Mouse (Mus musculus) cerebellum, postnatal 14 days (tissue): ENCODE data around the gene Rin1.
A peak's percentile ranks its signal among the peaks of the same experiment; 100 is the strongest.

Experiments used
- DNase-seq, 2 experiments: peaks; one replicate each; pipeline ENCODE4 v3.0.0; 2021; ENCODE audit warnings: mixed read lengths in 2 of 2

Rin1 gene

DNA sequence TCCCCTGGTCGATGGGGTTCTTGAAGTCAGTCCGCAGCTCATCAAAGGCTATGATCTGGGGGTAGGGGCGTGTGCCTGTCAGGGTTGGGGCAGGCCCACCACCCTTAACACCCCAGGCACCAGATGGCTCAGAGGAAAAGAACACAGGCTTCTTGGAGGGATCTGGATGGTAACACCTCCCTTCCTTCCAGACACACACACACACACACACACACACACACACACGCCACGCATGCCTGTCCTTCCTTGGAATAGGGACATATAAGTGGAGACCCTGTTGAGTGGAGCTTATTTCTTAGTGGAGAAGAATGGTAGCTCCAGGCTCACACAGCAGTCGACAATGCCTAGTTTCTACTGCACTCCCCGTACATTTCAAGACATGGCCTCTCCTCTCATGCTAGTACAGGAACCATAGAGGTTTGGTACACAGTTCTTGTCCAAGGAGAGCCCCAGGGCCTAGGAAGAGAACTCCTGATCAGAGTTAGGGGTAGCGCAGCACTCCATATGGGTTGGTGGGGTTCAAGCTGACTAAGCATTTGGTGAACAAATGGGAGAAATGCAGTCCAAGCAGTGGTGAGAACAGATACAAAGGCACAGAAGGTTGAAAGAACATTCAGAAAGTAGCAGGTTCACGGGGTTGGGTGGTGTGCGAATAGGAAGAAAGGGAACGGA, 44.6 kb downstream of the Rin1 start:
- DNase-seq: peak in 1 of 2 experiments; percentile 54

DNA sequence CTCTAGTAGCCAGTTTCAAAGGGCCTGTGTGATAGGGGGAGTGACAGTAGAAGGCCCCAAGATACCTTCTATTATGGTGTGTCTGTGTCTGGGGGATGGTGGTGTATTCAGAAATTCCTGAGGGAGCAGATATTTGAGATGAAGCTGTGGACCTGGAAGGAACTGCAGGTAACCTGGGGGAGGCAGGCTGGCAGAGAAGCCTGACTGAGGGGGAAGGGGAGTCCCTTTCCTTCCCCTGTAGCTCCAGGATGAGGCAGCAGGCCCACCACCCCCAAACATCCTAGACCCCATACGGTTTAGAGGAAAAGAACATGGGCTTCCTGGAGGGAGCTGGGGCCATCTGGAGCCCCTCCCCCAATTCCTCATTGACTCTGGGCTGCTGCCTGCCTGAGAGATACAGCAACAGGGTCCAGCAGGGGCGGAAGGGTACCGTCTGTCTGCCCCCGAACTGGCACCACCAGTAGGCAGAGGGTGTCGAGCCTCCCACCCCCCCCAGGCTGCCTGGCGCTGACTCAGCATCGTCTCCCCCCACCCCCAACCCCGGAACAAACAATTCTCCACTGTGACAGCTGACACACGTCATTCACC, 45.7 kb downstream of the Rin1 start:
- peak in 1 of 2 experiments; percentile 72 for DNase-seq

DNA sequence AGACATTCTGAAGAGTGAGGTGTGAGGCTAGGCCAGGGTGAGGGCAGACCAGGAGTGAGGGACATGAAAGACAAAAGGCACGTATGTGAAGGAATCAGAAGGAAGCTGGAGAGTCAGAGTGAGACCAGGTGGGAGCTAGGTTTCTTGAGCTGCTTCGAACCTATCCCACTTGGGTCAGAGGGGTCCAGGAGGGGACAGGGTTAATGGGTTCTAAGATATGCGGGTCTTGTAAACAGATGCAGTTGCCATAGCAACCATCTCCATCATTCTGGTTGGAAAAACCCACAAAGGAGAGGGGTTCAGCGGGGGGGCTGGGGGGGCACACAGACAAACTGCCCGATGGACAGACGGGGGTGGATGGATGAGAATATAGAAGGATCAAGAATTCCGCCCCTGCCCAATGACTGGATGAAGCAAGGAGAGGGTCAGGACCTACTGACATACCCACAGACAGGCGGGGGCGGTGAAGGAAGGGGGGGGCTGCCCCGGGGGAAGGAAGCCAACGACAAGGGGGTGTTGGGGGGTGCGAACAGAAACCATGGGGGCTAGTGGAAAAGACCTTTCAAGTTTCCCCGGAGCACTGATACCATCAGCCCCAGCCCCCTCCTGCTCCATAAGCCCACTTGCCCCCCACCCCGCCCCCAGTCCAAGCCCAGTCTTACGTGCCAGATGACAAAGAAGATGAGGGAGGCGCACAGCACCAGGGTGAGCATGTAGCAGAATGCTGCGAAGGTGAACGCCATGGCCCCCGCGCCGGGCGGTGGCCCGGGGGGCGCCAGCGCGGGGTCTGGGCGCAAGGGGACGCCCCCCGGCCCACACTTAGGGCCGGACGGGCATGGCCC, 47.5 kb downstream of the Rin1 start:
- DNase-seq: peak in 1 of 2 experiments; percentile 49

DNA sequence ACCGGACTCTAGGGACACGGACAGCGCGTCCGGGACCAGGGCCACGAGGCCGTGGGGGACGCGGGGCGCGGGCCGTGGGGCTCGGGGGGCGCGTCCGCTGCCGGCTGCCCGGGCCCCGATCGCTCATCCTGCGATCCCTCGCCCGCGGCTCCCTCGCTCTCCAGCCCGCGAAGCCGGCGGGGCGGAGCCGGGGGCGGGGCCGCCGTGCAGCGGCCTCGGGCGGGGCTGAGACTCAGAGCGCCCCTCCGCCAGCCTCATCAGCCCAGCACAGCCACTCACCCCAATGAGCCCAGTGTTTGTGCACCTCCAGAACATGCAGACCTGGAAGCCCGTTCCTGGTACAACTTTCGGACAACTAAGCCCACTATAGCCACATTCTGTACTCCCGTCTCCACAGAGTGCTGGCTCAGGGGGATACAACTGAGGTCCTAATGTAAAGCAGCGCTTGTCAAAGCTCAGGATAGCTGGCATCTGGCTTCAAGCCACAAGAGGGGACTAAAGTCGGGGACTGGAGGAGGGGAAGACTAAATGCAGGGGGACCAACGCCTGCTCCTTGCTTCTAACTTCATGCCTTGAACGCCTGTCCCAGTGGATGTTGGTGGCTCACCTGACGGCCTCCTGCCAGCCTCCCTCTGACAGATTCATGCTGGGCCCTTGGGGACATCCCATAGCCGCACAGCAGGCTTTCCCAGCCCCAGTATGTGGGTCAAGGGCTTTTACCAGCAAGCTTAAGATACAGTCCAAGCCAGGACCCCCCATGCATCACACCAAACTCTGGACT, 48.3 kb downstream of the Rin1 start, which contains the start of gene Cnih2:
Gene Cnih2, minus strand, starts transcription at position 159 of the 781 bp plus-strand sequence.
- DNase-seq: peak; percentile 79 to 86

DNA sequence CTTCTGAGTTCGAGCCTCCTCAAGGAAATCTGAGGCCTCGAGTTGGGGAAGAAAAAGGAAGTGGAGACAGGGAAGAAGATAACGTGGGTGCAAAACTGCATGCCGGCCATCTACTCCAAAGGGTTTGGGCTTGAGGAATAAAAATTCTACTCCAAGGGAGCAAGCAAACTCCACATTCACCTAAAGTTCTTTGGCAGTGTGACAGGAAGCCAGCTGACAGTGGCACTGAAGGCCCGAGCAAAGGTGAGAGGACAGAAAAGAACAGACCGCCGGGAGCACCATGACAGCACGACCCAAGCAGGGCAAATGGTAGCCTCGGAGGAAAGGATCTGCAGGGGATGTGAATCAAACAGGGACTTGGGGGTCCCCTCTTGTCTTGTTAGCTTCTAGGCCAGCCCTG, 55.8 kb downstream of the Rin1 start:
- DNase-seq: peak in 1 of 2 experiments; percentile 58
